Mouse (Mus musculus) liver, adult 2 months (tissue): ENCODE results near the gene Rasgrp1.
A peak's percentile ranks its signal among the peaks of the same experiment; 100 is the strongest.

ENCODE experiments used
- CTCF ChIP-seq: fragments of 200-500 bp; IDR thresholded peaks from 2 replicates; pipeline ENCODE4 v1.5.1; 2011; ENCODE audit warnings: low read depth, low read length, control low read depth
- POLR2A ChIP-seq: fragments of 200-500 bp; IDR thresholded peaks from 2 replicates; pipeline ENCODE4 v1.6.1; 2011; ENCODE audit warnings: low read length, control low read depth; ENCODE audit not compliant: insufficient read depth; ENCODE audit errors: extremely low read depth

GRCm38 (mm10) chr2:117331634-117332033 is 11.2 kb downstream of the Rasgrp1 start:
- TF ChIP-seq CTCF (0 out of 2 replicates have a peak, but pooled peaks have one; percentile 17), POLR2A (no peak)
